Mouse (Mus musculus): Measurements from ENCODE around the gene Tcstv3. TPM values are rescaled to one million over a fixed set of nuclear protein-coding genes. Genes with fewer than 3 reads are reported as not detected.
"Not testable (repeated sequence)": the region's sequence is repeated elsewhere in the genome, so short reads cannot be mapped to it uniquely, and the experiment has no call there.

The Tcstv3 gene
- not detected in 2 replicates for polyA plus RNA-seq (2016; fragmentation: Nextera tagmentation; extraction: Ambion mirVana)

GRCm38 (mm10) chr13:120316578-120316977, at the start of gene Tcstv3:
TSS of gene Tcstv3 (plus strand) at chr13:120316878.
- not testable (repeated sequence) for H3K9ac ChIP-seq; H3K9me3 ChIP-seq; H3K4me1 ChIP-seq; H3K27ac ChIP-seq; H3K27me3 ChIP-seq; H3K4me3 ChIP-seq; ATAC-seq (ENCODE audit: insufficient number of reproducible peaks, insufficient read depth, low FRiP score, low TSS enrichment); H3K36me3 ChIP-seq; H3K4me2 ChIP-seq (replicated peaks)
- 68% methylated on average over 3 of the region's 3 CpGs for WGBS

- not testable (repeated sequence) for ATAC-seq (ENCODE audit: insufficient number of reproducible peaks, insufficient read depth, low FRiP score, low TSS enrichment); H3K27me3 ChIP-seq; H3K27ac ChIP-seq; H3K9me3 ChIP-seq; H3K4me3 ChIP-seq; H3K4me2 ChIP-seq (replicated peaks); H3K4me1 ChIP-seq; H3K9ac ChIP-seq; H3K36me3 ChIP-seq
- WGBS: 35% methylated on average over 2 of the region's 2 CpGs
Measured at GRCm38 (mm10) chr13:120277837-120278236, 38.8 kb upstream of the Tcstv3 start.

DNA sequence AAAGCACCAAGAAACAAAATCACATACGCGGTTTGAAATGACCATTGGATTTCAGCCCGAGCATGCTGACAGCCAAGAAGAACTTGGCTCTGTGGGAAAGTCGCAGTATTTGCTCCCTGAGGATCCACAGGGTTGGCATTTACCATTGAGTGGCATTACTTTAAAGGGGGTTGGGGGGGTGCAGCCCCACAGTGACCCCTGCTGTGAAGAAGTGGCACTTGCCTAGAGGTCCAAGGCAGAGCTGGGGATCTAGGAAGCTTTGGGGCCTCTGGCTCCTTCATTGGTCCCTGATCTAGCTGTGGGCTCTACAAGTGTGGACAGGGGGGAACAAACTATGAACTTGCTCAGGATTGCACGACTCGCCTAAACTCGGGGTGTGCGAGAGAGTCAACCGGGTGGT, 37.9 kb upstream of the Tcstv3 start:
- no peaks in the 10 kb centered on the region for H3K27me3 ChIP-seq
- no peaks in the 10 kb centered on the region for H3K4me1 ChIP-seq
- no peaks in the 10 kb centered on the region for H3K36me3 ChIP-seq
- no peak for ATAC-seq (ENCODE audit: insufficient number of reproducible peaks, insufficient read depth, low FRiP score, low TSS enrichment)
- no peak overlapping the region for H3K27ac ChIP-seq
- H3K4me2 ChIP-seq (replicated peaks): no peak overlapping the region
- no peaks in the 10 kb centered on the region for H3K9me3 ChIP-seq
- 90% methylated on average over 9 of the region's 9 CpGs for WGBS
- H3K9ac ChIP-seq: no peak overlapping the region
- H3K4me3 ChIP-seq: no peak overlapping the region

GRCm38 (mm10) chr13:120299324-120299894, 17.3 kb upstream of the Tcstv3 start:
- H3K4me2 ChIP-seq (replicated peaks): no peak overlapping the region
- H3K4me3 ChIP-seq: no peak overlapping the region
- no peaks in the 10 kb centered on the region for H3K4me1 ChIP-seq
- no peaks in the 10 kb centered on the region for H3K36me3 ChIP-seq
- 82% methylated on average over 1 of the region's 1 CpGs for WGBS
- no peak overlapping the region for H3K9ac ChIP-seq
- H3K9me3 ChIP-seq: no peaks in the 10 kb centered on the region
- H3K27me3 ChIP-seq: no peaks in the 10 kb centered on the region
- ATAC-seq (ENCODE audit: insufficient number of reproducible peaks, insufficient read depth, low FRiP score, low TSS enrichment): no peak
- H3K27ac ChIP-seq: no peak overlapping the region

- Histone ChIP-seq H3K27ac (no peak within 1 kb of the TSS), H3K4me2 (replicated peaks) (no peak within 1 kb of the TSS), H3K9ac (no peak within 1 kb of the TSS), H3K27me3 (no peaks in the 10 kb centered on the region), H3K4me1 (no peaks in the 10 kb centered on the region), H3K9me3 (no peaks in the 10 kb centered on the region), H3K36me3 (no peaks in the 10 kb centered on the region), H3K4me3 (no peak within 1 kb of the TSS)
- ATAC-seq (ENCODE audit: insufficient number of reproducible peaks, insufficient read depth, low FRiP score, low TSS enrichment): no peak
- 35% methylated on average over 2 of the region's 2 CpGs for WGBS
Measured at GRCm38 (mm10) chr13:120299991-120300442, 16.7 kb upstream of the Tcstv3 start, which contains the start of gene BC147527. TSS of gene BC147527 (plus strand) at chr13:120300392.

- Histone ChIP-seq H3K4me1 (no peaks in the 10 kb centered on the region), H3K4me3 (no peak overlapping the region), H3K9me3 (no peaks in the 10 kb centered on the region), H3K4me2 (replicated peaks) (no peak overlapping the region), H3K27me3 (no peaks in the 10 kb centered on the region), H3K36me3 (no peaks in the 10 kb centered on the region), H3K27ac (no peak overlapping the region), H3K9ac (no peak overlapping the region)
- no peak for ATAC-seq (ENCODE audit: insufficient number of reproducible peaks, insufficient read depth, low FRiP score, low TSS enrichment)
- WGBS: 79% methylated on average over 4 of the region's 4 CpGs
Measured at GRCm38 (mm10) chr13:120300853-120301252, 15.8 kb upstream of the Tcstv3 start.

GRCm38 (mm10) chr13:120310749-120311148, 5.9 kb upstream of the Tcstv3 start:
- Histone ChIP-seq H3K4me3 (no peak overlapping the region), H3K9me3 (no peaks in the 10 kb centered on the region), H3K27me3 (0 out of 2 replicates have a peak, but pooled peaks cover 3% of the 10 kb centered on the region), H3K4me2 (replicated peaks) (no peak overlapping the region), H3K27ac (no peak overlapping the region), H3K9ac (no peak overlapping the region), H3K4me1 (no peaks in the 10 kb centered on the region), H3K36me3 (no peaks in the 10 kb centered on the region)
- no peak for ATAC-seq (ENCODE audit: insufficient number of reproducible peaks, insufficient read depth, low FRiP score, low TSS enrichment)
- 76% methylated on average over 4 of the region's 4 CpGs for WGBS

- H3K4me3 ChIP-seq: no peak overlapping the region
- H3K9me3 ChIP-seq: no peaks in the 10 kb centered on the region
- no peak overlapping the region for H3K9ac ChIP-seq
- H3K27ac ChIP-seq: no peak overlapping the region
- H3K4me2 ChIP-seq (replicated peaks): no peak overlapping the region
- WGBS: 40% methylated on average over 14 of the region's 14 CpGs
- H3K27me3 ChIP-seq: 0 out of 2 replicates have a peak, but pooled peaks cover 3% of the 10 kb centered on the region
- no peaks in the 10 kb centered on the region for H3K36me3 ChIP-seq
- no peaks in the 10 kb centered on the region for H3K4me1 ChIP-seq
- ATAC-seq (ENCODE audit: insufficient number of reproducible peaks, insufficient read depth, low FRiP score, low TSS enrichment): no peak
Measured at GRCm38 (mm10) chr13:120313584-120313983, 3.1 kb upstream of the Tcstv3 start.

DNA sequence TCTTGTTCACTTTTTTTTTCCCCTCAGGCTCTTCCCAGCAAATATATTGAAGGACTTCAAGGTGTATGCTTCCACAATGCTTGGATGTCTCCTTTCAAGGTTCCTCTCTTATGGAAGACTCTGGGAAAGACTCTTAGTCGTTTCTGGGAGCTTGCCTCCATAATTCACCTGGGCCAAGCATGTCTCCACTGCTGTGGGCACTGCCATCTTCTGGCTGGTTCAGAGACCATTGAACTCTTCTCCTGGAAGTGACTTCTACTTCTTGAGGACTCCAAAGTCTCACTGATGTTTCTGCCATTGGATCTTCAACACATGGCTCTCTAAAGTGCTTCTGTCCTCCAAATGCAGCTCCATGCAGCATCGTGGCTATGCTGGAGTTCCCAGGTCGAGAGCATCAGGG, 3.5 kb downstream of the Tcstv3 start:
- Histone ChIP-seq H3K9me3 (no peaks in the 10 kb centered on the region), H3K27me3 (no peaks in the 10 kb centered on the region), H3K4me1 (no peaks in the 10 kb centered on the region), H3K36me3 (no peaks in the 10 kb centered on the region), H3K9ac (no peak overlapping the region), H3K4me2 (replicated peaks) (no peak overlapping the region), H3K4me3 (no peak overlapping the region), H3K27ac (no peak overlapping the region)
- no peak for ATAC-seq (ENCODE audit: insufficient number of reproducible peaks, insufficient read depth, low FRiP score, low TSS enrichment)
- 69% methylated on average over 3 of the region's 3 CpGs for WGBS

DNA sequence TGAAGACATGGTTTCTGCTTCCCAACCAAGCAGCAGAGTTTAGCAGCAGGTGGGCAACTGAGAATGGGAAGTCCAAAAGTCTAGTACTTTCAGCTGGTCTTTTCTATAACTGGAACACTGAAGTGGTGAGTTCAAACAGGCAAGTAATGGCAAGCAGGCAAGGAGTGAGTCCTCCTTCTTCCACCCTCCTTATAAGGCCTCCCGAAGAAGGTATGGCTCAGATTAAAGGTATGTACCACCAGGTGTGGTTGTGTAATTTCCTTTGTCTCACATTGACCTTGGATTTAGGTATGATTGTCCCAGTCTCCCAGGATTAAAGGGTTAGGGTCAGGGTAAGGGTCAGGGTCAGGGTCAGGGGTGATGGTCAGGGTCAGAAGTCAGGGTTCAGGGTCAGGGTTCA, 4.0 kb downstream of the Tcstv3 start:
- 90% methylated on average over 1 of the region's 1 CpGs for WGBS

More for the DNA sequence above, 4.0 kb downstream of the Tcstv3 start:
- Histone ChIP-seq H3K27me3 (no peaks in the 10 kb centered on the region), H3K9ac (no peak overlapping the region), H3K27ac (no peak overlapping the region), H3K36me3 (no peaks in the 10 kb centered on the region), H3K9me3 (no peaks in the 10 kb centered on the region), H3K4me2 (replicated peaks) (no peak overlapping the region), H3K4me3 (no peak overlapping the region), H3K4me1 (no peaks in the 10 kb centered on the region)
- ATAC-seq (ENCODE audit: insufficient number of reproducible peaks, insufficient read depth, low FRiP score, low TSS enrichment): no peak
